Mouse (Mus musculus): Measurements from ENCODE around the gene Spata18.

GRCm38 (mm10) chr5:73631001-73631558 lies 20.1 kb upstream of the Spata18 start:
- TF ChIP-seq ZC3H11A (IDR thresholded peaks at IDR 0.05; ENCODE audit: low read depth, low read length): no peak
- TF ChIP-seq ELF1 (IDR thresholded peaks at IDR 0.05; ENCODE audit: low read depth, low read length): no peak

Data from MEL (cell line).